Mouse (Mus musculus) C2C12 (cell line): ENCODE results near the gene Pex10. TPM values are rescaled to one million over a fixed set of nuclear protein-coding genes. Genes with fewer than 3 reads are reported as not detected.

ENCODE experiments used
- H3K27me3 ChIP-seq: one replicate; pipeline ENCODE4 v1.6.1; 2011; ENCODE audit not compliant: control insufficient read depth, insufficient read depth, insufficient read length
- H3K36me3 ChIP-seq: one replicate; pipeline ENCODE4 v1.6.1; 2011; ENCODE audit not compliant: control insufficient read depth, insufficient read depth
- H3K4me3 ChIP-seq: one replicate; pipeline ENCODE4 v1.5.1; 2011; ENCODE audit warnings: mild to moderate bottlenecking, control low read depth; ENCODE audit not compliant: poor library complexity, insufficient read depth, severe bottlenecking
- H3K79me2 ChIP-seq: one replicate; pipeline ENCODE4 v1.6.1; 2011; ENCODE audit not compliant: control insufficient read depth, insufficient read depth
- H3K79me3 ChIP-seq: one replicate; pipeline ENCODE4 v1.6.1; 2011; ENCODE audit warnings: low read depth, control low read depth
- H3ac ChIP-seq: one replicate; pipeline ENCODE3; 2011; ENCODE audit warnings: low read depth; ENCODE audit not compliant: control insufficient read depth, insufficient read length
- CEBPB ChIP-seq: IDR thresholded peaks from one replicate; pipeline ENCODE4 v1.6.1; 2011; ENCODE audit warnings: low read depth, mild to moderate bottlenecking, control low read depth, moderate library complexity
- CTCF ChIP-seq: IDR thresholded peaks from one replicate; pipeline ENCODE4 v1.5.1; 2011; ENCODE audit not compliant: control insufficient read depth, insufficient read depth, insufficient read length
- FOSL1 ChIP-seq: IDR thresholded peaks from one replicate; pipeline ENCODE4 v1.8.0; 2011; ENCODE audit warnings: mild to moderate bottlenecking, low read length; ENCODE audit not compliant: poor library complexity, insufficient read depth, severe bottlenecking
- MAX ChIP-seq: IDR thresholded peaks from one replicate; pipeline ENCODE4 v1.6.1; 2011; ENCODE audit warnings: mild to moderate bottlenecking, control low read depth
- MYOD1 ChIP-seq: IDR thresholded peaks from one replicate; pipeline ENCODE4 v1.6.1; 2011; ENCODE audit warnings: low read depth; ENCODE audit not compliant: control insufficient read depth, insufficient read length
- MYOG ChIP-seq: IDR thresholded peaks from one replicate; pipeline ENCODE4 v1.6.1; 2011; ENCODE audit not compliant: control insufficient read depth, insufficient read length; ENCODE audit errors: extremely low read depth
- USF1 ChIP-seq: IDR thresholded peaks from one replicate; pipeline ENCODE4 v1.6.1; 2011; ENCODE audit warnings: low read depth, mild to moderate bottlenecking, control low read depth, moderate library complexity
- polyA plus RNA-seq: library from polyadenylated mRNA; unstranded; fragments of >200 nt; fragmentation: generic; extraction: Trizol; gene quantifications from one replicate; pipeline ENCODE4 v1.2.1, GENCODE M21; 2012; ENCODE audit warnings: missing spikeins

Gene Pex10
- polyA plus RNA-seq, 1 experiment, result 11.2 TPM

GRCm38 (mm10) chr4:155120038-155120437 is 53.2 kb downstream of the Pex10 start:
- H3ac ChIP-seq, result no peak overlapping the region
- H3K27me3 ChIP-seq, result no peaks in the 10 kb centered on the region
- H3K4me3 ChIP-seq, result no peak overlapping the region
- H3K79me2 ChIP-seq, result no peaks in the 10 kb centered on the region
- no peaks in the 10 kb centered on the region for H3K36me3 ChIP-seq
- no peaks in the 10 kb centered on the region for H3K79me3 ChIP-seq
- TF ChIP-seq MYOD1 (no peak), MYOG (no peak), USF1 (no peak), CTCF (no peak), CEBPB (no peak), FOSL1 (no peak), MAX (no peak)

- Histone ChIP-seq H3K36me3 (no peaks in the 10 kb centered on the region), H3K4me3 (no peak overlapping the region)
- TF ChIP-seq MYOG (no peak), MAX (no peak), CEBPB (no peak), USF1 (no peak), FOSL1 (no peak), CTCF (no peak), MYOD1 (no peak)
Observed at GRCm38 (mm10) chr4:155120583-155120982, 53.8 kb downstream of the Pex10 start.

GRCm38 (mm10) chr4:155121222-155121621 is 54.4 kb downstream of the Pex10 start:
- H3K27me3 ChIP-seq, result no peaks in the 10 kb centered on the region
- no peak overlapping the region for H3K4me3 ChIP-seq
- H3K79me2 ChIP-seq, result no peaks in the 10 kb centered on the region
- no peaks in the 10 kb centered on the region for H3K36me3 ChIP-seq
- H3ac ChIP-seq, result no peak overlapping the region
- TF ChIP-seq USF1, result no peak
- TF ChIP-seq MYOD1, result no peak
- TF ChIP-seq MYOG, result no peak
- no peak for TF ChIP-seq CEBPB
- TF ChIP-seq MAX, result no peak
- no peak for TF ChIP-seq CTCF
- no peak for TF ChIP-seq FOSL1
- H3K79me3 ChIP-seq, result no peaks in the 10 kb centered on the region

More at GRCm38 (mm10) chr4:155120583-155120982, 53.8 kb downstream of the Pex10 start:
- Histone ChIP-seq H3K27me3 (no peaks in the 10 kb centered on the region), H3K79me3 (no peaks in the 10 kb centered on the region), H3ac (no peak overlapping the region), H3K79me2 (no peaks in the 10 kb centered on the region)

Other genes with a start within 250 kb of the Pex10 start
- not detected for gene Ttc34, start 229.6 kb upstream of the Pex10 start, polyA plus RNA-seq
- gene Mmel1, start 197.4 kb upstream of the Pex10 start, polyA plus RNA-seq, result 0.04 TPM
- 1.9 TPM for gene Fam213b, start 167.9 kb upstream of the Pex10 start, polyA plus RNA-seq
- gene Tnfrsf14, start 138.5 kb upstream of the Pex10 start, polyA plus RNA-seq, result 0.02 TPM
- not detected for gene Hes5, start 106.1 kb upstream of the Pex10 start, polyA plus RNA-seq
- 22.2 TPM for gene Pank4, start 102.9 kb upstream of the Pex10 start, polyA plus RNA-seq
- gene Plch2, start 10.2 kb upstream of the Pex10 start, polyA plus RNA-seq, result 0.11 TPM
- gene Rer1, start 19.4 kb downstream of the Pex10 start, polyA plus RNA-seq, result 125 TPM
- gene Morn1, start 19.6 kb downstream of the Pex10 start, polyA plus RNA-seq, result 1.2 TPM
- gene Ski, start 155.6 kb downstream of the Pex10 start, polyA plus RNA-seq, result 45.2 TPM
- gene Faap20, start 182.8 kb downstream of the Pex10 start, polyA plus RNA-seq, result 30.6 TPM